Mouse (Mus musculus): ENCODE results near the gene Cdc123.

Cdc123 gene

DNA sequence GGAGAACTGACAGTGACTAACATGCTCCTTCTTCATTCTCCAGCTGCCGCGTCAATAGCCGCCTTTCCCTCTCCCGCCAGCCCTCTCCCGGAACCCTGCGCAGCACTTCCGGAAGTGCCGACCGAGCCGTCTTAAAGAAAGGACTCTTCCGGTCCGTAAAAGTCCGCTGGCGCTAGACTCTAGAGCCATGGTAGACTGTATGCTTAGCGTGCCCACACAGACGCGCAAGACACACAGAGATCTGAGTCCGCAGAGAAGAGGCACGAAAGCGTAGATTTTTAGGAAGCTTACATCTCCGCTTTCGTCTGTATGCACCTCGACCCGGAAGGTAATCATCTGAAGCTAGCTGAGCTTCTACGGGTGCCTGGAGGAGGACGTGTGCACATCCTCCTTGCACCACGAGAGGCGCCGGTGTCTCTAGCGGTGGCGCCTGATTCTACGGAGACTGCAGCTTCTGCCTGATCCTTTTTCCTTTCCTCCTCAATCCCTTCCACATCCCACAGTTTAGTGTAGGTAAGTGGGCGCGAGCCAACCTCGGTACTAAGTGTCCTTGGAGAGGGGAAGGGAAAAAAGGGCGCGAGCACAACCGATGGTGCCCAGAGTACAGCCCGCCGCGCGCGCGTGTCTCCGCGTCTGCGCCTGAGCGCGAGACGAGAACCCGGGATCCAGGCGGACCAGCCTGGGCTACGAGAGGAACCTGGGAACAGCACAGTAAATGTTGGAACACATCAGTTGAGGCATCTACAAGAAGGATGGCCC lies at the start of gene Cdc123, which contains the start of gene Nudt5:
Gene Cdc123 (minus strand): TSS at position 292 of the 759 bp plus-strand sequence.
Gene Nudt5 (plus strand): TSS at position 147 of the 759 bp plus-strand sequence.
- DNase-seq: peak; percentile 99

DNA sequence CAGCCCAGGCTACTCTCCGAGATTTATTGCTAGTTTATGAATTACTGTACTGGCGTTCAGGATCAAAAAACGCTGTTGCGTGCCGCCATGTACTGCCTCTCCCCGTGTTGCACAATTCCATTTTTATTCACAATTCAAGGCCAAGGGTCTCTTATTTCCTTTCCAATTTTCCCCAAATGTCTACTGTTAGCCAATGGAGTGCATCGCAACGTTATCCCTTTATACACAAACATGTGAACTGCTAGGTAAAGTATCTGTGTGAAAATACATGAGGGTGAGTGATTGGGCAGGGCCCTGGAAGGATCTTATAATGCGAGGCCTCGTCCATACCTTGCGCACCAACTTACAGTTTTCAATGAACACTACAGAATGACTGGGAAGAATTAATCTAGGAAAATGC lies 49.3 kb upstream of the Cdc123 start:
- no peak for DNase-seq

DNA sequence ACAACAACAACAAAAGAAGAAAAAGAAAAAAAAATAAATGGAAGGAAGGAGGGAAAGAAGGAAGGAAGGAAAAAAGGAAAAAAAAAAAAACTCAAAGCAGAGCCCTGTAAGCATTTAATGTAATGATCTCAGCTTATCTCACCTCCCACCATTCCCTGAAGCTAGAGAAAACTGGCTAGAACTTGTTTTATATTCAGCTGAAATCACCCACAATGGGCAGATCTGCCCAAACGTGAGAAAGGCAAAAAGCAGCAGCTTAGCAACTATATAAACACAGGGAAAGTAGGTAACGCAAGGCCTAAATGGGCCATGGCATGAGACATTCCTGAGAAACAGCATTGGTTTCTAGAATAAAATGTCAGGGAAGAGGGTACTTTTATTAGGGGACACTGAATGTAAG lies 44.4 kb upstream of the Cdc123 start:
- no peak for DNase-seq

GRCm38 (mm10) chr2:5888865-5889264 lies 43.9 kb upstream of the Cdc123 start:
- no peak for DNase-seq

- no peak for DNase-seq
These were observed 32.5 kb upstream of the Cdc123 start for GRCm38 (mm10) chr2:5877446-5877845.

DNA sequence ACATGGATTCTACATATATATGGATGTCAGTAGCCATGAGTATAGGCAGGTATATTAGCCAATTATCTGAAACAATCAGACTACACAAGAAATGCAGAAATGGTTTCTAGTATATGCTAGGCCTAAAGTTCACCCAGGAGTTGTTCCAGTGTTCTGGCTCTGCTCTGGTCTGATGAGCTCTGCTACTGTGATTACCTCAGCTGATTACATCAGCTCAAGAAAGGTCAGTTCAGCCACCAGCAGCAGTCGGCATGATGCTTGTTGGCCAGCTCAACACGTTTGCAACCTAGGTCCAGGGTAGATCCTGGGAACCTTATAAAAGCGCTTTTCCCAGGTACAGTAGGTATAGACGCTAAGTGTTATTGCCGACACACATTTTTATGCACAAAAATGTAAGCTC lies 24.8 kb upstream of the Cdc123 start:
- DNase-seq: no peak

- DNase-seq: no peak
These were observed 22.7 kb upstream of the Cdc123 start for GRCm38 (mm10) chr2:5867681-5868080.

DNA sequence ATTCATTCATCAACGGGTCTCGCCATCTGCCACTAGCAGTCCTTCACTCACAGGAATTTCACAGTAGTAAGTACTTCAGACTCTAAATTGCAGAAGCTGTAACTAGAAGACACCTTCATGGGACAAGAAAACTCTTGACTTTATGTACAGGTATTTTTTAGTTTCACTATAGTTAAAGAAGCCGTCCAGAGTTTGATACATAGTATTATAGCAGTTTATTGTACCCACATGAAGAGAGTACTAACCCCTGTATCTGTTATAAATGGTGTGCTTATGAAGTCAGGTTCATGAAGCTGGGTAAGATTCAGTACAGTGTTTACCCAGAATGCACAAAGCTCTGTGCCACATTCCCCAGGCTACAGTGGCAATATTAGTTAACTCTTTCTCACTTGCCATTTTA lies 17.9 kb upstream of the Cdc123 start, which contains the start of gene Gm13199:
Gene Gm13199 (minus strand): TSS at position 101 of the 400 bp plus-strand sequence.
- DNase-seq: no peak

DNA sequence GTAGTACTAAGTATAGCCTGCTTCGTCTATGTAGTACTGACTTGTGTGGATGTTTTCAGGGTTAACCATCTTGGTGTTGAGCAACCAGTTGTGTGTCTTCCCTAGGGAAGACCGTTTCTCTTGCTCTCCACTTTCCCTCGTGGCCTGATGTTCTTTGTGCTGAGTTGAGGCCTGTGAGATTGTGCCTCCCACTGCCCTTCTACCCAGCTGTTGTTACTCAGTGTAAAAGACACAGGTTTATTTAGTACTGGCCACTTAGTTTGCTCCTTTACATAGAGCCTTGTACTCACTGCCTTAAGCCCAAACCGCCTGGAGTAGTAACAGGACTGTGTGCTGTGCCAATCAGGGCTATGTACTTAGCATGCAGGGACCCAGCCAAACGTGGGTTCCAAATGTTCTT lies 6.9 kb upstream of the Cdc123 start:
- peak; percentile 70 for DNase-seq

GRCm38 (mm10) chr2:5851116-5851515 lies 6.2 kb upstream of the Cdc123 start:
- peak; percentile 55 for DNase-seq

DNA sequence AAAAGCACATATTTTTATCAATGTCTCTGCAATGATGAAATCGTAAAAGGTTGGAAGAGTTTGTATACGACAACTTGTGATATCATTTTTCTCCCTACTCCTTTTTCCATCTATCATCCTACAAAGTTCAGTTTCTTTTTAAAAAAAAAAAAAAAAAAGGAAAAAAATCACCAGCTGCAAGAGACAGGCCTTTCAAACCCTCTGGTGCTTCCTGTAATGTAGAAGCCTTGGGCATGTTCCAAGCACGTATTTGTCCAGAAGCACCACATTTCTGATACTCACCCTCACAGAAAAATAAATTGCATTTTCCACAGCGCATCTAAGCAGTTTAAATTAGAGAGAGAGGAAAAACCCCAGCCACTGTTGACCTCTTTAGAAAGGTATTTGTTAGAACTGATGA lies 862 bp upstream of the Cdc123 start:
- no peak for DNase-seq

DNA sequence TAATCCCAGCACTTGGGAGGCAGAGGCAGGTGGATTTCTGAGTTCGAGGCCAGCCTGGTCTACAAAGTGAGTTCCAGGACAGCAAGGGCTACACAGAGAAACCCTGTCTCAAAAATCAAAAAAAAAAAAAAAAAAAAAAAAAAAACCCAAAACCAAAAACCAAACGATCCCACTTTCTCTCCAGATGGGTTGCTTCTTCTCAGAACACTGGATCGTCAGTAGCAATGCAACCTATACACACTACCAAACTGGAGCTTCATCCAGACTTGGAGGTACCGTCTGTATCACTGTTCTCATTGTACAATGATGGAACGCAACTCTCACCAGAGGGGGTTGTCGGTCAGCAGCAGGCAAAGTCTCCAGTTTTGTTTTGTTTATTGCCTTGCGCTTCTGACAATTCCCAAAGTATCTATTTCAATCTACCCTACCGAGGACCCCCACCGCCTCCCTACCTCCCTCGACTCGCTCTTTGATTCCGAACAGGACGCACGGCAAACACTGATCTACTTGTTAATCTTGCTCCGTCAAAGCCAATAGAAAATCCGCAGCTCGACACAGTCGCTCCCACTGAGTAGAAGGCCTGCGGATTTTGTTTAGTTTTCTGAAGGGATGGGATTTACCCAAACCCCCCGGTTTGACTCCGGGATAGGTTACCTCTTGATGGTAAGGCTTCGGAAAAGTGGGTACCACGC lies 637 bp downstream of the Cdc123 start:
- DNase-seq: peak; percentile 87

DNA sequence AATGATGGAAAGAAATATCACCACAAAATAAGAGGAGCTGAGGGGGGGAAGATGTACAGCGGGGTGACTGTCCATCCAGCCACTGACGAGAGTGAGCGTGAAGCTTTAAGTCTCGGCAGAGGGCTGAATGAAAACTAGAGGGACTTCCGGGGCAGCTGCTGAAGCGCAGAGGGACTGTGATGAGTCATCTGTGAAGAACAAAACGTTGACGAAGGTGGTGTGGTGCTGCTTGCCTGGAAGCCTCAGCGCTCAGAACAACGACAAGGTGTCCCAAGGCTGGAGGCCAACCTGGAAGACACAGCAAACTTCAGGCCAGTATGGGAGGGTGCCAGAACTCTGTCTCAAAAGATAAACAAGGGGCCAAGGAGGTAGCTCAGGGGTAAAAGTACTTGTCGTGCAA lies 4.1 kb downstream of the Cdc123 start:
- no peak for DNase-seq

GRCm38 (mm10) chr2:5825265-5825913 lies 19.6 kb downstream of the Cdc123 start:
- peak; percentile 22 for DNase-seq

DNA sequence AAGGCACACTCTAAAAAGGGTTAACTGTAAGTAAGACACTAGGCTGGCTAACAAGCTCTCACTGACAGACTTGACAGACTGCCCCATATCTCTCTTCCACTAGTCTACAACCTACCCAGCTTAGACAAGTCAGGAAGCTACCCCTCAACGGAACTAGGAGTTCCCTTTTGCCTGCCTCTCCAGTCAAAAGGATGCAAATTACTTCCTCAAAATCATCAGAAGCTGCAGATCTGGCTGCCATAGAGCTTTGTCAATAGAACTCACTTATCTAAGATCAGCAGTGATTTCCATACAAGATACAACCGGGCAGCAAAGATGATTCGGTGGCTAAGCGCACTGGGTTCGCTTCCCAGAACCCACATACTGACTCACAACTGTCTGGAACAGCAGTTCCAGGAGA lies 20.3 kb downstream of the Cdc123 start:
- peak; percentile 82 for DNase-seq

- peak; percentile 39 for DNase-seq
These were observed 20.8 kb downstream of the Cdc123 start for GRCm38 (mm10) chr2:5824213-5824612.

- DNase-seq: peak; percentile 40
These were observed 22.5 kb downstream of the Cdc123 start for GRCm38 (mm10) chr2:5822449-5822848.

GRCm38 (mm10) chr2:5821264-5821663 lies 23.7 kb downstream of the Cdc123 start:
- DNase-seq: peak; percentile 51

- peak; percentile 93 for DNase-seq
These were observed 33.7 kb downstream of the Cdc123 start for GRCm38 (mm10) chr2:5811235-5811782.

DNA sequence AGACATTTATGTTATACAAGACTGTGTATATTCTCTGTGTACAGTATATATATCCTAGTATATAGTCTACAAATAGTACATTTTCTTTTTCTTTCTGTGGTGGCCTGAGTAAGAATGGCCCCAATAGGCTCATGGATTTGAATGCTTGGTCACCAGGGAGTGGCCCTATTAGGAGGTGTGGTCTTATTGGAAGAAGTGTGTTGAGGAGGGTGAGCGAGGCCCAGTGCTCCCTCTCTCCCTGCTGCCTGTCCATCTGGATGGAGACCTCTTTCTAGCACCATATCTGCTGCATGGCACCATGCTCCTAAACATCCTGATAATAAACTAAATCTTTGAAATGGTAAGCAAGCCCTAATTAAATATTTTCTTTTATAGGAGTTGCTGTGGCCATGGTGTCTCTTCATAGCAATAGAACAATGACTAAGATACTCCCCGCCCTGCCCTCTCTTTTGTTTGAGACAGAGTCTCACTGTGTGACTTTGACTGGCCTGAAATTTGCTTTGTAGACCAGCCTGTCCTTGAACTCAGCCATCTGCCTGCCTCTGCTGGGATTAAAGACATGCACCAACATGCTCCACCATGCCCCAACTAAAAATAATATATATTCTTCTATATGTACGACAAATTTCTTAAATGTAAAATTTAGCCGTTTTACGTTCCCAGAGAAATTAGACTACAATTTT lies 34.8 kb downstream of the Cdc123 start:
- DNase-seq: peak; percentile 77

DNA sequence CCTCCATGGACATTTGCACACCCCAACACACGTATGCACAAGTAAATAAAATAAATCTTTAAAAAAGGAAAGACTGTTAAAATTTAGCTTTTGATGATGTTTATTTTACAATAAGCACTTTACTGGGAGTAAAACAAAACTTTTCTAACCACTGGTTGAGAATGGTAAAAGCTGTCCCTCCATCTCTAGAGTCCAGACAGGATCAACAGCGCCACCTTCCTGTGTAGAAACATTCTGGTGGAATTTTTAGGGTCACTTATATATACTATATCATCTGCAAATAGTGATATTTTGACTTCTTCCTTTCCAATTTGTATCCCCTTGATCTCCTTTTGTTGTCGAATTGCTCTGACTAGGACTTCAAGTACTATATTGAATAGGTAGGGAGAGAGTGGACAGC lies 38.8 kb downstream of the Cdc123 start:
- peak; percentile 46 for DNase-seq

DNA sequence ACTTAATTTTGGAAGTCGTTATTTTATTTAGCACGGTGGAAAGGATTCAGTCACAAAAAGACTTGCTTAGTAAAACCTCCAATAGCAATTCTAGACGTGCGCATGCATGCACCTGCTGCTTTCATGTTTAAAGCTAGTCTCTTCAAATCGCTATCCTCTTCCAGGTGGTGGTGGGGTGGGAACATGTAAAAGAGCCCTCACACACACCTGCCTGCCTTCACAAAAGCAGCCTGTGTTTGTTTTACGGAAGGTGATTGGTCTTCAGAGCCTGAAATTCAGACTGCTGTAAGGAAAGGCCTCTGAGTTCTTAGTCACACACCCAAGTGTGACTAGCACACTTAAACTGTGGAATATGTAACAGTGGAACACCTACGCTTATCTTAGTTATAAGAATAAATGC lies 39.7 kb downstream of the Cdc123 start:
- DNase-seq: peak; percentile 41

Measured in heart, adult 11 months (tissue).